Mouse (Mus musculus) ES-Bruce4 (cell line): ENCODE measurements at regions not wholly inside any gene's neighbourhood (a gene's known extent, or its start where the extent isn't known, plus 50 kb on each side); places are given as distances from the start of the nearest gene placed in this dataset.

ENCODE experiments used
- CTCF ChIP-seq: IDR thresholded peaks from one replicate; pipeline ENCODE4 v1.8.1; 2011; ENCODE audit warnings: low read depth, low read length
- POLR2A ChIP-seq: IDR thresholded peaks from one replicate; pipeline ENCODE4 v1.8.1; 2011; ENCODE audit warnings: low read length; ENCODE audit not compliant: insufficient read depth

DNA sequence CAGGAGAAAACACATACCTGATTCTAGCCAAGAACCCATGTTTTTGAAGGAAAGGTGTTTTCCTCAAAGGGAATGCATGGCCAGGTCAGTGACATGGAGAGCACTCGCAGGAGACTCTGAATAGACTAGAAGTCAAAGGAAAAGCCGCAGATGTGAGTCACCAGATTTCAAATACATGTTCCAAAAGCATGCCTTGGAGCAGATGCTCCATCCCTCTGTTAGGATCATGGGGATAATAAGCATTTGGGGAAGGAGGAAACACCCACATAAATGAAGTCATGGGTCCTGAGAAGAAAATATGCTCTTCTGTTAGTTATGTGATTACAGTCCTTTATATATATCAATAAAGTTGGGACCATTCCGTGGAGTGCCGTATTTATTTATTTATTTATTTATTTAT, 58.7 kb upstream of the Fam241a start:
- TF ChIP-seq CTCF (no peak), POLR2A (no peak)
